10 mouse cellular contexts compared by ENCODE assay signal in genomic region chr8:57939856-57940420, GRCm38 (mm10).
DNase-seq lines count a peak whose midpoint lies in the region; ATAC-seq and TF ChIP-seq lines count a peak whose summit lies in the region.
"Had no signal": no experiment of that assay in that cellular context is flagged by ENCODE, and none has a peak within 500 bp of the region (broad histone marks: within the 10 kb centered on the region; RNA-seq: fewer than 3 reads in every experiment).

No protein-coding gene starts in this region.

- 71% methylated on average over 5 of the region's 5 CpGs for WGBS in neural tube, embryonic 12.5 days
- WGBS in stomach, postnatal 0 days, result 50% methylated on average over 5 of the region's 5 CpGs

- H3K9me3 ChIP-seq in neural tube, embryonic 12.5 days, result no peaks in the 10 kb centered on the region
- no peaks in the 10 kb centered on the region for H3K9me3 ChIP-seq in stomach, postnatal 0 days (ENCODE audit: control insufficient read depth, low read length)

- 0 out of 2 replicates have a peak overlapping the region, but pooled peaks have one; percentile 27 for H3K4me2 ChIP-seq in neural tube, embryonic 12.5 days (replicated peaks)
- H3K4me2 ChIP-seq in stomach, postnatal 0 days (replicated peaks; ENCODE audit: low read depth), result 0 out of 2 replicates have a peak overlapping the region, but pooled peaks have one; percentile 9

- H3K27ac ChIP-seq in gastrocnemius, adult 2 months, result no peak overlapping the region
- H3K27ac ChIP-seq in neural tube, embryonic 12.5 days, result no peak overlapping the region
- no peak overlapping the region for H3K27ac ChIP-seq in stomach, postnatal 0 days (replicated peaks)
- H3K27ac ChIP-seq: liver, embryonic 14.5 days had no signal

- DNase-seq in gastrocnemius, adult 2 months, result no peak
- DNase-seq in gastrocnemius, postnatal 10 days, result no peak
- DNase-seq in kidney, adult 9 months, result peak; percentile 57
- DNase-seq in kidney, postnatal 10 days, result no peak
- no peak for DNase-seq in neural tube, embryonic 10.5 days (ENCODE audit: extremely low spot score, low spot score)
- DNase-seq in stomach, postnatal 0 days (ENCODE audit: low spot score), result no peak
- DNase-seq in adrenal gland, adult 18-20 months (ENCODE audit: low spot score in 2 of 2), result no peak

- H3K4me3 ChIP-seq in gastrocnemius, adult 2 months, result peak overlapping the region; percentile 61
- no peak overlapping the region for H3K4me3 ChIP-seq in neural tube, embryonic 12.5 days
- H3K4me3 ChIP-seq in stomach, postnatal 0 days (ENCODE audit: low read depth, low read length), result no peak overlapping the region

- no peaks in the 10 kb centered on the region for H3K4me1 ChIP-seq in neural tube, embryonic 12.5 days
- H3K4me1 ChIP-seq in stomach, postnatal 0 days (replicated peaks; ENCODE audit: control insufficient read depth, insufficient read depth), result no peaks in the 10 kb centered on the region

- no peaks in the 10 kb centered on the region for H3K27me3 ChIP-seq in neural tube, embryonic 12.5 days (replicated peaks)
- H3K27me3 ChIP-seq in stomach, postnatal 0 days (ENCODE audit: control insufficient read depth, insufficient read depth, low read length), result no peaks in the 10 kb centered on the region

- no peaks in the 10 kb centered on the region for H3K36me3 ChIP-seq in neural tube, embryonic 12.5 days
- H3K36me3 ChIP-seq in stomach, postnatal 0 days (ENCODE audit: control insufficient read depth, insufficient read depth, low read length), result no peaks in the 10 kb centered on the region

- H3K9ac ChIP-seq in neural tube, embryonic 12.5 days, result no peak overlapping the region
- H3K9ac ChIP-seq in stomach, postnatal 0 days (ENCODE audit: low read length), result no peak overlapping the region
- H3K9ac ChIP-seq: liver, embryonic 14.5 days had no signal

- no peak for TF ChIP-seq EP300 in stomach, postnatal 0 days (optimal IDR thresholded peaks at IDR 0.05)

- no peak for ATAC-seq in neural tube, embryonic 12.5 days (ENCODE audit: low FRiP score, low read depth)
- no peak for ATAC-seq in stomach, postnatal 0 days (ENCODE audit: low FRiP score, low TSS enrichment)
- ATAC-seq: inflammation-experienced regulatory T-cells, adult 6 months had no signal

- no peak for TF ChIP-seq CTCF in gastrocnemius, adult 2 months (IDR thresholded peaks at IDR 0.05)
- no peak for TF ChIP-seq CTCF in stomach, postnatal 0 days (IDR thresholded peaks at IDR 0.05; ENCODE audit: low read depth)

- intact Hi-C loops in gastrocnemius, adult 2 months (cut with DNase I), result no loop called here
